Mouse (Mus musculus) brain, embryonic 14.5 days (tissue): ENCODE data around the gene Celsr1. TPM values are rescaled to one million over a fixed set of nuclear protein-coding genes. Genes with fewer than 3 reads are reported as not detected.

Source experiments
- DNase-seq: peaks from one replicate; pipeline ENCODE4 v3.0.0-alpha.2; 2011; ENCODE audit warnings: low read depth
- CTCF ChIP-seq: fragments of 200-500 bp; IDR thresholded peaks from 2 replicates; pipeline ENCODE4 v1.5.1; 2012; ENCODE audit warnings: inconsistent platforms, mild to moderate bottlenecking, moderate library complexity, borderline replicate concordance; ENCODE audit not compliant: insufficient read depth, insufficient read length; ENCODE audit errors: extremely low read depth
- POLR2A ChIP-seq: fragments of 200-500 bp; IDR thresholded peaks from 2 replicates; pipeline ENCODE4 v1.6.1; 2012; ENCODE audit warnings: mild to moderate bottlenecking, inconsistent platforms, borderline replicate concordance; ENCODE audit not compliant: poor library complexity, insufficient read depth, insufficient read length, severe bottlenecking; ENCODE audit errors: extremely low read depth
- polyA plus RNA-seq: library from polyadenylated mRNA; depleted of rRNA; stranded (reverse); fragments of >200 nt; gene quantifications from 2 replicates; pipeline ENCODE4 v1.2.3, GENCODE M21; 2012

Gene Celsr1
- polyA plus RNA-seq, 1 experiment, result 17.6 TPM

GRCm38 (mm10) chr15:85993931-85994583 lies 39.5 kb downstream of the Celsr1 start:
- DNase-seq, result peak; percentile 98
- TF ChIP-seq POLR2A (no peak), CTCF (no peak)

GRCm38 (mm10) chr15:85993386-85993785 lies 40.2 kb downstream of the Celsr1 start:
- no peak for DNase-seq
- TF ChIP-seq POLR2A (no peak), CTCF (no peak)

GRCm38 (mm10) chr15:85992125-85992495 lies 41.5 kb downstream of the Celsr1 start:
- peak; percentile 89 for DNase-seq

GRCm38 (mm10) chr15:85991453-85992124 lies 42.0 kb downstream of the Celsr1 start:
- peak; percentile 97 for DNase-seq
- TF ChIP-seq POLR2A (no peak), CTCF (no peak)

More at GRCm38 (mm10) chr15:85992125-85992495, 41.5 kb downstream of the Celsr1 start:
- TF ChIP-seq CTCF (no peak), POLR2A (no peak)

- DNase-seq, result no peak
These were observed 42.7 kb downstream of the Celsr1 start for GRCm38 (mm10) chr15:85990696-85991443.

GRCm38 (mm10) chr15:85987896-85988295 lies 45.7 kb downstream of the Celsr1 start:
- DNase-seq, result no peak

More at GRCm38 (mm10) chr15:85990696-85991443, 42.7 kb downstream of the Celsr1 start:
- TF ChIP-seq POLR2A (no peak), CTCF (no peak)

GRCm38 (mm10) chr15:85986170-85986569 lies 47.4 kb downstream of the Celsr1 start:
- peak; percentile 51 for DNase-seq
- no peak for TF ChIP-seq CTCF
- no peak for TF ChIP-seq POLR2A

More at GRCm38 (mm10) chr15:85987896-85988295, 45.7 kb downstream of the Celsr1 start:
- TF ChIP-seq CTCF (no peak), POLR2A (no peak)

- TF ChIP-seq POLR2A (no peak), CTCF (no peak)
- DNase-seq, result no peak
These were observed 48.0 kb downstream of the Celsr1 start for GRCm38 (mm10) chr15:85985601-85986000.

- DNase-seq, result no peak
- TF ChIP-seq POLR2A (no peak), CTCF (no peak)
These were observed 50.4 kb downstream of the Celsr1 start for GRCm38 (mm10) chr15:85983131-85983530.

- TF ChIP-seq CTCF, result no peak
- TF ChIP-seq POLR2A, result no peak
- no peak for DNase-seq
These were observed 51.2 kb downstream of the Celsr1 start for GRCm38 (mm10) chr15:85982416-85982775.

- TF ChIP-seq POLR2A (no peak), CTCF (no peak)
- DNase-seq, result no peak
These were observed 51.7 kb downstream of the Celsr1 start for GRCm38 (mm10) chr15:85981768-85982415.

- no peak for TF ChIP-seq POLR2A
- TF ChIP-seq CTCF, result no peak
- peak; percentile 76 for DNase-seq
These were observed 56.5 kb downstream of the Celsr1 start for GRCm38 (mm10) chr15:85977086-85977485.

GRCm38 (mm10) chr15:85975746-85976145 lies 57.8 kb downstream of the Celsr1 start:
- TF ChIP-seq CTCF, result no peak
- no peak for TF ChIP-seq POLR2A
- DNase-seq, result peak; percentile 88

GRCm38 (mm10) chr15:85971596-85971995 lies 62.0 kb downstream of the Celsr1 start:
- no peak for DNase-seq
- no peak for TF ChIP-seq POLR2A
- TF ChIP-seq CTCF, result no peak

- TF ChIP-seq POLR2A (no peak), CTCF (no peak)
- no peak for DNase-seq
These were observed 63.1 kb downstream of the Celsr1 start for GRCm38 (mm10) chr15:85970441-85970840.
